Mouse (Mus musculus) midbrain, embryonic 15.5 days (tissue): ENCODE measurements around the gene Dnase1. TPM values are rescaled to one million over a fixed set of nuclear protein-coding genes. Genes with fewer than 3 reads are reported as not detected.
"Not testable (repeated sequence)": the region's sequence is repeated elsewhere in the genome, so short reads cannot be mapped to it uniquely, and the experiment has no call there.

ENCODE experiments used
- ATAC-seq: fragments of 200-750 bp; cut with Nextera tagmentation; replicated peaks from 2 replicates; pipeline ENCODE4 v1.8.0; 2017; ENCODE audit warnings: moderate TSS enrichment
- H3K27ac ChIP-seq: fragments of 300-500 bp; sonication (generic); 2 replicates; pipeline ENCODE4 v1.5.1; 2015; ENCODE audit warnings: mild to moderate bottlenecking, inconsistent platforms
- H3K27me3 ChIP-seq: fragments of 300-500 bp; sonication (generic); replicated peaks from 2 replicates; pipeline ENCODE4 v1.6.1; 2015; ENCODE audit warnings: inconsistent platforms
- H3K36me3 ChIP-seq: fragments of 300-500 bp; sonication (generic); replicated peaks from 2 replicates; pipeline ENCODE4 v1.6.1; 2015; ENCODE audit warnings: inconsistent platforms
- H3K4me1 ChIP-seq: fragments of 300-500 bp; sonication (generic); 2 replicates; pipeline ENCODE4 v1.6.1; 2015; ENCODE audit warnings: inconsistent platforms
- H3K4me2 ChIP-seq: fragments of 300-500 bp; sonication (generic); 2 replicates; pipeline ENCODE4 v1.6.1; 2015; ENCODE audit warnings: inconsistent platforms, mild to moderate bottlenecking, moderate library complexity
- H3K4me3 ChIP-seq: fragments of 300-500 bp; sonication (generic); 2 replicates; pipeline ENCODE4 v1.5.1; 2015; ENCODE audit warnings: mild to moderate bottlenecking, inconsistent platforms
- H3K9ac ChIP-seq: fragments of 300-500 bp; sonication (generic); 2 replicates; pipeline ENCODE4 v1.6.1; 2015; ENCODE audit warnings: mild to moderate bottlenecking, inconsistent platforms
- H3K9me3 ChIP-seq: fragments of 300-500 bp; sonication (generic); 2 replicates; pipeline ENCODE4 v1.6.1; 2016; ENCODE audit warnings: inconsistent platforms
- WGBS: fragments of 180-500 bp; shearing (Covaris S2); methylation state at CpG from one replicate; pipeline ENCODE4 v1.1.7; 2015; ENCODE audit warnings: mixed read lengths; 5-methylcytosine and 5-hydroxymethylcytosine counted together
- polyA plus RNA-seq: library from polyadenylated mRNA; unstranded; fragments of >200 nt; fragmentation: Nextera tagmentation; extraction: Ambion mirVana; gene quantifications from 2 replicates; pipeline ENCODE4 v1.2.1, GENCODE M21; 2015

Dnase1 gene
- polyA plus RNA-seq, 1 experiment from 2014 or later, result 8.6 TPM

GRCm38 (mm10) chr16:4064945-4065344 is 28.2 kb downstream of the Dnase1 start:
- H3K27ac ChIP-seq, result no peak overlapping the region
- no peaks in the 10 kb centered on the region for H3K9me3 ChIP-seq
- no peak overlapping the region for H3K9ac ChIP-seq
- no peaks in the 10 kb centered on the region for H3K27me3 ChIP-seq
- H3K36me3 ChIP-seq, result peaks cover 59% of the 10 kb centered on the region
- WGBS, result 97% methylated on average over 4 of the region's 4 CpGs
- H3K4me2 ChIP-seq, result no peak overlapping the region
- no peak for ATAC-seq
- H3K4me3 ChIP-seq, result no peak overlapping the region
- H3K4me1 ChIP-seq, result no peaks in the 10 kb centered on the region

- H3K27ac ChIP-seq, result no peak overlapping the region
- H3K4me3 ChIP-seq, result no peak overlapping the region
- H3K9me3 ChIP-seq, result no peaks in the 10 kb centered on the region
- no peak for ATAC-seq
- 65% methylated on average over 8 of the region's 8 CpGs for WGBS
- H3K9ac ChIP-seq, result no peak overlapping the region
- H3K4me1 ChIP-seq, result no peaks in the 10 kb centered on the region
- H3K36me3 ChIP-seq, result peaks cover 34% of the 10 kb centered on the region
- no peaks in the 10 kb centered on the region for H3K27me3 ChIP-seq
- no peak overlapping the region for H3K4me2 ChIP-seq
These were observed 31.8 kb downstream of the Dnase1 start for GRCm38 (mm10) chr16:4068588-4068987.

- ATAC-seq, result no peak
- H3K36me3 ChIP-seq, result no peaks in the 10 kb centered on the region
- no peak overlapping the region for H3K4me2 ChIP-seq
- no peaks in the 10 kb centered on the region for H3K9me3 ChIP-seq
- no peak overlapping the region for H3K9ac ChIP-seq
- H3K4me1 ChIP-seq, result peaks cover 22% of the 10 kb centered on the region
- no peak overlapping the region for H3K4me3 ChIP-seq
- no peaks in the 10 kb centered on the region for H3K27me3 ChIP-seq
- H3K27ac ChIP-seq, result no peak overlapping the region
- 70% methylated on average over 6 of the region's 6 CpGs for WGBS
These were observed 37.6 kb downstream of the Dnase1 start for GRCm38 (mm10) chr16:4074297-4074696.

- no peak for ATAC-seq
- Histone ChIP-seq H3K9me3 (no peaks in the 10 kb centered on the region), H3K27me3 (no peaks in the 10 kb centered on the region), H3K4me3 (no peak overlapping the region), H3K36me3 (no peaks in the 10 kb centered on the region), H3K27ac (no peak overlapping the region), H3K9ac (no peak overlapping the region), H3K4me1 (peaks cover 22% of the 10 kb centered on the region), H3K4me2 (no peak overlapping the region)
- WGBS, result 87% methylated on average over 3 of the region's 3 CpGs
These were observed 38.1 kb downstream of the Dnase1 start for GRCm38 (mm10) chr16:4074836-4075235.

- ATAC-seq, result peak; percentile 98
- no peaks in the 10 kb centered on the region for H3K27me3 ChIP-seq
- H3K4me2 ChIP-seq, result peak within 1 kb of the TSS; percentile 58
- H3K4me3 ChIP-seq, result peak within 1 kb of the TSS; percentile 83
- 0% methylated on average over 58 of the region's 58 CpGs for WGBS
- no peaks in the 10 kb centered on the region for H3K9me3 ChIP-seq
- peaks cover 22% of the 10 kb centered on the region for H3K4me1 ChIP-seq
- peak within 1 kb of the TSS; percentile 79 for H3K9ac ChIP-seq
- no peaks in the 10 kb centered on the region for H3K36me3 ChIP-seq
- H3K27ac ChIP-seq, result peak within 1 kb of the TSS; percentile 86
These were observed 40.8 kb downstream of the Dnase1 start, which contains the start of gene Trap1 for GRCm38 (mm10) chr16:4077384-4078061. Trap1 (minus strand) TSS chr16:4077827.

- not testable (repeated sequence) for H3K9ac ChIP-seq, ATAC-seq, H3K9me3 ChIP-seq, H3K36me3 ChIP-seq, H3K27ac ChIP-seq, H3K27me3 ChIP-seq
- WGBS, result 70% methylated on average over 10 of the region's 10 CpGs
- peak overlapping the region; percentile 83 for H3K4me3 ChIP-seq
- peak overlapping the region; percentile 58 for H3K4me2 ChIP-seq
- peaks cover 22% of the 10 kb centered on the region for H3K4me1 ChIP-seq
These were observed 41.6 kb downstream of the Dnase1 start for GRCm38 (mm10) chr16:4078302-4078701.

GRCm38 (mm10) chr16:4079656-4080055 is 42.9 kb downstream of the Dnase1 start:
- H3K36me3 ChIP-seq, result peaks cover 8% of the 10 kb centered on the region
- H3K4me3 ChIP-seq, result no peak overlapping the region
- WGBS, result 85% methylated on average over 1 of the region's 1 CpGs
- H3K9me3 ChIP-seq, result no peaks in the 10 kb centered on the region
- H3K9ac ChIP-seq, result no peak overlapping the region
- ATAC-seq, result no peak
- H3K27ac ChIP-seq, result no peak overlapping the region
- no peak overlapping the region for H3K4me2 ChIP-seq
- peaks cover 22% of the 10 kb centered on the region for H3K4me1 ChIP-seq
- H3K27me3 ChIP-seq, result no peaks in the 10 kb centered on the region

- not testable (repeated sequence) for H3K9me3 ChIP-seq
These were observed 43.7 kb downstream of the Dnase1 start for GRCm38 (mm10) chr16:4080419-4080818.

GRCm38 (mm10) chr16:4085051-4085450 is 48.3 kb downstream of the Dnase1 start:
- H3K4me1 ChIP-seq, result no peaks in the 10 kb centered on the region
- no peak overlapping the region for H3K4me3 ChIP-seq
- H3K9ac ChIP-seq, result no peak overlapping the region
- no peak overlapping the region for H3K27ac ChIP-seq
- H3K27me3 ChIP-seq, result no peaks in the 10 kb centered on the region
- no peaks in the 10 kb centered on the region for H3K9me3 ChIP-seq
- peaks cover 51% of the 10 kb centered on the region for H3K36me3 ChIP-seq
- H3K4me2 ChIP-seq, result no peak overlapping the region
- ATAC-seq, result 0 out of 2 replicates have a peak, but pooled peaks have one; percentile 4
- WGBS, result 99% methylated on average over 7 of the region's 7 CpGs

More at GRCm38 (mm10) chr16:4080419-4080818, 43.7 kb downstream of the Dnase1 start:
- not testable (repeated sequence) for H3K4me2 ChIP-seq, ATAC-seq, H3K27me3 ChIP-seq, H3K27ac ChIP-seq, H3K9ac ChIP-seq, H3K4me3 ChIP-seq
- H3K4me1 ChIP-seq, result peaks cover 19% of the 10 kb centered on the region
- 77% methylated on average over 3 of the region's 3 CpGs for WGBS
- H3K36me3 ChIP-seq, result peaks cover 16% of the 10 kb centered on the region

GRCm38 (mm10) chr16:4085851-4086387 is 49.2 kb downstream of the Dnase1 start:
- Histone ChIP-seq H3K4me1 (no peaks in the 10 kb centered on the region), H3K27me3 (no peaks in the 10 kb centered on the region), H3K9ac (no peak overlapping the region), H3K36me3 (peaks cover 60% of the 10 kb centered on the region), H3K9me3 (no peaks in the 10 kb centered on the region), H3K4me3 (no peak overlapping the region), H3K4me2 (no peak overlapping the region), H3K27ac (no peak overlapping the region)
- no peak for ATAC-seq
- WGBS, result 95% methylated on average over 9 of the region's 9 CpGs

- no peak overlapping the region for H3K4me2 ChIP-seq
- H3K4me3 ChIP-seq, result no peak overlapping the region
- no peak overlapping the region for H3K27ac ChIP-seq
- H3K9me3 ChIP-seq, result no peaks in the 10 kb centered on the region
- no peak for ATAC-seq
- no peak overlapping the region for H3K9ac ChIP-seq
- H3K4me1 ChIP-seq, result no peaks in the 10 kb centered on the region
- H3K27me3 ChIP-seq, result no peaks in the 10 kb centered on the region
- WGBS, result 93% methylated on average over 8 of the region's 8 CpGs
- H3K36me3 ChIP-seq, result peaks cover 74% of the 10 kb centered on the region
These were observed 50.6 kb downstream of the Dnase1 start for GRCm38 (mm10) chr16:4087214-4087913.
